Mouse (Mus musculus): Measurements from ENCODE around the gene Efl1.

GRCm38 (mm10) chr7:82770207-82770606 is 121.8 kb downstream of the Efl1 start:
- TF ChIP-seq POLR2A (IDR thresholded peaks at IDR 0.05; ENCODE audit: borderline replicate concordance, control insufficient read depth, low read depth, low read length) (no peak), CTCF (IDR thresholded peaks at IDR 0.05; ENCODE audit: control insufficient read depth, insufficient read depth, low read length) (no peak)

Measured in bone marrow, adult 2 months (tissue).